Mouse (Mus musculus) granulocyte monocyte progenitor cell, adult 5-6 weeks (primary cell): ENCODE data around the gene Pfdn4. TPM values are rescaled to one million over a fixed set of nuclear protein-coding genes. Genes with fewer than 3 reads are reported as not detected.
"Not testable (repeated sequence)": the region's sequence is repeated elsewhere in the genome, so short reads cannot be mapped to it uniquely, and the experiment has no call there.

Experiments
- ATAC-seq: replicated peaks from 2 replicates; pipeline ENCODE4 v1.8.0; 2016; ENCODE audit warnings: mild to moderate bottlenecking, moderate TSS enrichment, inconsistent platforms; ENCODE audit not compliant: poor library complexity, severe bottlenecking
- total RNA-seq, 2 experiments: library from RNA; stranded (forward) in 1 of 2; stranded (reverse) in 1 of 2; fragments of 200-712, 200-1000 nt in 1 of 2; fragments of >200 nt in 1 of 2; fragmentation: Nextera tagmentation in 1 of 2; gene quantifications; 2 replicates each; pipeline ENCODE4 v1.2.3; 2014 to 2017

Pfdn4 gene
- total RNA-seq (2014; fragmentation: Nextera tagmentation) (52.7 and 59.1 TPM in 2 replicates), total RNA-seq (2017) (58.7 and 82.4 TPM in 2 replicates)

- ATAC-seq = peak; percentile 3; the same call in 1 of the 2 replicates
Measured at GRCm38 (mm10) chr2:170496154-170496930, at the start of gene Pfdn4. Pfdn4 (plus strand) TSS chr2:170496428.

GRCm38 (mm10) chr2:170446843-170447383 is 49.3 kb upstream of the Pfdn4 start:
- ATAC-seq = no peak

GRCm38 (mm10) chr2:170447651-170448050 is 48.6 kb upstream of the Pfdn4 start:
- no peak for ATAC-seq

- ATAC-seq = peak; percentile 83
Measured at GRCm38 (mm10) chr2:170450933-170451332, 45.3 kb upstream of the Pfdn4 start.

GRCm38 (mm10) chr2:170453809-170454208 is 42.4 kb upstream of the Pfdn4 start:
- ATAC-seq = not testable (repeated sequence)

- ATAC-seq = no peak
Measured at GRCm38 (mm10) chr2:170459183-170459582, 37.0 kb upstream of the Pfdn4 start.

GRCm38 (mm10) chr2:170459805-170460204 is 36.4 kb upstream of the Pfdn4 start:
- no peak for ATAC-seq

- ATAC-seq = peak; percentile 59
Measured at GRCm38 (mm10) chr2:170461652-170462051, 34.6 kb upstream of the Pfdn4 start.

GRCm38 (mm10) chr2:170464817-170465216 is 31.4 kb upstream of the Pfdn4 start:
- ATAC-seq = no peak

GRCm38 (mm10) chr2:170468009-170468408 is 28.2 kb upstream of the Pfdn4 start:
- peak; percentile 71 for ATAC-seq

- ATAC-seq = peak; percentile 83
Measured at GRCm38 (mm10) chr2:170469616-170470308, 26.5 kb upstream of the Pfdn4 start.

GRCm38 (mm10) chr2:170470591-170470990 is 25.6 kb upstream of the Pfdn4 start:
- ATAC-seq = no peak

GRCm38 (mm10) chr2:170474125-170474524 is 22.1 kb upstream of the Pfdn4 start:
- ATAC-seq = no peak

- ATAC-seq = no peak
Measured at GRCm38 (mm10) chr2:170475164-170475563, 21.1 kb upstream of the Pfdn4 start.

GRCm38 (mm10) chr2:170476215-170476614 is 20.0 kb upstream of the Pfdn4 start:
- ATAC-seq = peak; percentile 82

GRCm38 (mm10) chr2:170476643-170477042 is 19.6 kb upstream of the Pfdn4 start:
- no peak for ATAC-seq

- no peak for ATAC-seq
Measured at GRCm38 (mm10) chr2:170482019-170482540, 14.1 kb upstream of the Pfdn4 start.

GRCm38 (mm10) chr2:170483914-170484313 is 12.3 kb upstream of the Pfdn4 start:
- no peak for ATAC-seq

GRCm38 (mm10) chr2:170487202-170487601 is 9.0 kb upstream of the Pfdn4 start:
- ATAC-seq = no peak

GRCm38 (mm10) chr2:170487890-170488502 is 8.2 kb upstream of the Pfdn4 start:
- ATAC-seq = peak; percentile 66
